Mouse (Mus musculus): ENCODE data around the gene Fkbp5. TPM values are rescaled to one million over a fixed set of nuclear protein-coding genes. Genes with fewer than 3 reads are reported as not detected.
"Not testable (repeated sequence)": the region's sequence is repeated elsewhere in the genome, so short reads cannot be mapped to it uniquely, and the experiment has no call there.

Gene Fkbp5
- polyA plus RNA-seq (2015; fragmentation: Nextera tagmentation; extraction: Ambion mirVana): 25.1 and 26.6 TPM in 2 replicates

GRCm38 (mm10) chr17:28517441-28517955 is at the start of gene Fkbp5:
TSS of gene Fkbp5 (minus strand) at chr17:28517527.
- Histone ChIP-seq H3K9ac (peak within 1 kb of the TSS; percentile 75), H3K36me3 (no peaks in the 10 kb centered on the region), H3K4me2 (peak within 1 kb of the TSS; percentile 90), H3K4me3 (peak within 1 kb of the TSS; percentile 46), H3K27ac (replicated peaks) (peak within 1 kb of the TSS; percentile 81), H3K27me3 (peaks cover 47% of the 10 kb centered on the region), H3K9me3 (no peaks in the 10 kb centered on the region), H3K4me1 (replicated peaks) (peaks cover 28% of the 10 kb centered on the region)
- 2% methylated on average over 16 of the region's 16 CpGs for WGBS
- ATAC-seq (ENCODE audit: low read depth): peak; percentile 36

GRCm38 (mm10) chr17:28565181-28565580 is 47.9 kb upstream of the Fkbp5 start:
- Histone ChIP-seq H3K9me3 (no peaks in the 10 kb centered on the region), H3K4me3 (no peak overlapping the region), H3K9ac (no peak overlapping the region), H3K4me2 (no peak overlapping the region), H3K36me3 (no peaks in the 10 kb centered on the region), H3K4me1 (replicated peaks) (no peaks in the 10 kb centered on the region), H3K27me3 (no peaks in the 10 kb centered on the region), H3K27ac (replicated peaks) (no peak overlapping the region)
- ATAC-seq (ENCODE audit: low read depth): no peak

- Histone ChIP-seq H3K4me1 (replicated peaks) (no peaks in the 10 kb centered on the region), H3K27me3 (no peaks in the 10 kb centered on the region), H3K27ac (replicated peaks) (no peak overlapping the region), H3K4me2 (no peak overlapping the region), H3K36me3 (no peaks in the 10 kb centered on the region), H3K4me3 (no peak overlapping the region), H3K9ac (no peak overlapping the region), H3K9me3 (no peaks in the 10 kb centered on the region)
- ATAC-seq (ENCODE audit: low read depth): no peak
- WGBS: 57% methylated on average over 7 of the region's 7 CpGs
Measured at GRCm38 (mm10) chr17:28561613-28562012, 44.3 kb upstream of the Fkbp5 start.

GRCm38 (mm10) chr17:28560598-28560997 is 43.3 kb upstream of the Fkbp5 start, which contains the start of gene Clps:
TSS of gene Clps (minus strand) at chr17:28560766.
- Histone ChIP-seq H3K9me3 (no peaks in the 10 kb centered on the region), H3K36me3 (no peaks in the 10 kb centered on the region), H3K4me3 (no peak within 1 kb of the TSS), H3K4me2 (no peak within 1 kb of the TSS), H3K9ac (no peak within 1 kb of the TSS), H3K4me1 (replicated peaks) (no peaks in the 10 kb centered on the region), H3K27ac (replicated peaks) (no peak within 1 kb of the TSS), H3K27me3 (no peaks in the 10 kb centered on the region)
- WGBS: 90% methylated on average over 4 of the region's 4 CpGs
- ATAC-seq (ENCODE audit: low read depth): no peak

GRCm38 (mm10) chr17:28557772-28558171 is 40.4 kb upstream of the Fkbp5 start:
- no peak for ATAC-seq (ENCODE audit: low read depth)
- H3K4me2 ChIP-seq: no peak overlapping the region
- no peaks in the 10 kb centered on the region for H3K9me3 ChIP-seq
- H3K4me3 ChIP-seq: no peak overlapping the region
- no peaks in the 10 kb centered on the region for H3K36me3 ChIP-seq
- H3K27ac ChIP-seq (replicated peaks): no peak overlapping the region
- peaks cover 7% of the 10 kb centered on the region; the same call in 1 of the 2 replicates for H3K4me1 ChIP-seq (replicated peaks)
- H3K27me3 ChIP-seq: no peaks in the 10 kb centered on the region
- no peak overlapping the region for H3K9ac ChIP-seq
- WGBS: 68% methylated on average over 6 of the region's 6 CpGs

GRCm38 (mm10) chr17:28556635-28557396 is 39.5 kb upstream of the Fkbp5 start:
- Histone ChIP-seq H3K4me3 (no peak overlapping the region), H3K9me3 (no peaks in the 10 kb centered on the region), H3K9ac (no peak overlapping the region), H3K4me1 (replicated peaks) (peaks cover 9% of the 10 kb centered on the region; the same call in 1 of the 2 replicates), H3K27ac (replicated peaks) (no peak overlapping the region), H3K4me2 (no peak overlapping the region), H3K36me3 (no peaks in the 10 kb centered on the region), H3K27me3 (no peaks in the 10 kb centered on the region)
- ATAC-seq (ENCODE audit: low read depth): no peak
- WGBS: 57% methylated on average over 6 of the region's 6 CpGs

GRCm38 (mm10) chr17:28554021-28554420 is 36.7 kb upstream of the Fkbp5 start:
- H3K27me3 ChIP-seq; H3K4me3 ChIP-seq; H3K4me2 ChIP-seq; H3K9me3 ChIP-seq; H3K36me3 ChIP-seq; H3K4me1 ChIP-seq (replicated peaks); ATAC-seq (ENCODE audit: low read depth); H3K9ac ChIP-seq; H3K27ac ChIP-seq (replicated peaks): not testable (repeated sequence)
- 92% methylated on average over 4 of the region's 4 CpGs for WGBS

GRCm38 (mm10) chr17:28553040-28553793 is 35.9 kb upstream of the Fkbp5 start:
- no peak; the same call in 1 of the 2 replicates for ATAC-seq (ENCODE audit: low read depth)
- no peak overlapping the region for H3K4me2 ChIP-seq

GRCm38 (mm10) chr17:28549111-28549510 is 31.8 kb upstream of the Fkbp5 start, which contains the start of gene Clpsl2:
TSS of gene Clpsl2 (plus strand) at chr17:28549411.
- H3K9me3 ChIP-seq: no peaks in the 10 kb centered on the region

More at GRCm38 (mm10) chr17:28553040-28553793, 35.9 kb upstream of the Fkbp5 start:
- no peaks in the 10 kb centered on the region for H3K27me3 ChIP-seq
- no peak overlapping the region for H3K4me3 ChIP-seq
- no peaks in the 10 kb centered on the region for H3K36me3 ChIP-seq
- H3K27ac ChIP-seq (replicated peaks): no peak overlapping the region
- H3K4me1 ChIP-seq (replicated peaks): peaks cover 9% of the 10 kb centered on the region; the same call in 1 of the 2 replicates
- H3K9me3 ChIP-seq: no peaks in the 10 kb centered on the region
- WGBS: 9% methylated on average over 14 of the region's 14 CpGs
- no peak overlapping the region for H3K9ac ChIP-seq

GRCm38 (mm10) chr17:28548550-28548949 is 31.2 kb upstream of the Fkbp5 start:
- no peaks in the 10 kb centered on the region for H3K27me3 ChIP-seq
- no peak overlapping the region for H3K27ac ChIP-seq (replicated peaks)
- no peak for ATAC-seq (ENCODE audit: low read depth)
- H3K36me3 ChIP-seq: no peaks in the 10 kb centered on the region
- H3K4me1 ChIP-seq (replicated peaks): peaks cover 9% of the 10 kb centered on the region; the same call in 1 of the 2 replicates
- WGBS: 74% methylated on average over 11 of the region's 11 CpGs
- H3K9me3 ChIP-seq: no peaks in the 10 kb centered on the region
- no peak overlapping the region for H3K4me3 ChIP-seq
- H3K4me2 ChIP-seq: no peak overlapping the region
- H3K9ac ChIP-seq: no peak overlapping the region

More at GRCm38 (mm10) chr17:28549111-28549510, 31.8 kb upstream of the Fkbp5 start, which contains the start of gene Clpsl2:
- Histone ChIP-seq H3K4me2 (no peak within 1 kb of the TSS), H3K27ac (replicated peaks) (no peak within 1 kb of the TSS), H3K36me3 (no peaks in the 10 kb centered on the region), H3K4me3 (no peak within 1 kb of the TSS), H3K4me1 (replicated peaks) (peaks cover 9% of the 10 kb centered on the region; the same call in 1 of the 2 replicates), H3K27me3 (no peaks in the 10 kb centered on the region), H3K9ac (no peak within 1 kb of the TSS)
- WGBS: 79% methylated on average over 14 of the region's 14 CpGs
- no peak for ATAC-seq (ENCODE audit: low read depth)

GRCm38 (mm10) chr17:28546925-28547324 is 29.6 kb upstream of the Fkbp5 start:
- no peaks in the 10 kb centered on the region for H3K4me1 ChIP-seq (replicated peaks)
- no peak overlapping the region for H3K4me3 ChIP-seq
- H3K9me3 ChIP-seq: peaks cover 1% of the 10 kb centered on the region
- H3K9ac ChIP-seq: no peak overlapping the region
- H3K36me3 ChIP-seq: no peaks in the 10 kb centered on the region
- H3K27me3 ChIP-seq: no peaks in the 10 kb centered on the region
- no peak overlapping the region for H3K4me2 ChIP-seq
- no peak for ATAC-seq (ENCODE audit: low read depth)
- 81% methylated on average over 1 of the region's 1 CpGs for WGBS
- H3K27ac ChIP-seq (replicated peaks): no peak overlapping the region

GRCm38 (mm10) chr17:28537881-28538280 is 20.6 kb upstream of the Fkbp5 start:
- Histone ChIP-seq H3K27ac (replicated peaks) (no peak overlapping the region), H3K9ac (no peak overlapping the region), H3K4me1 (replicated peaks) (no peaks in the 10 kb centered on the region), H3K27me3 (no peaks in the 10 kb centered on the region), H3K36me3 (no peaks in the 10 kb centered on the region), H3K4me2 (no peak overlapping the region), H3K4me3 (no peak overlapping the region), H3K9me3 (peaks cover 26% of the 10 kb centered on the region)
- no peak for ATAC-seq (ENCODE audit: low read depth)
- 52% methylated on average over 12 of the region's 12 CpGs for WGBS
